Comparison of ENCODE assay signal across 37 mouse cellular contexts in genomic region chr6:55377461-55377860, GRCm38 (mm10). TPM values are rescaled to one million over a fixed set of nuclear protein-coding genes. Genes with fewer than 3 reads are reported as not detected.
"Had no signal": no experiment of that assay in that cellular context is flagged by ENCODE, and none has a peak within 500 bp of the region (broad histone marks: within the 10 kb centered on the region; RNA-seq: fewer than 3 reads in every experiment).

No protein-coding gene starts in this region.

- H3K36me3 ChIP-seq: heart, embryonic 13.5 days; heart, embryonic 15.5 days; hindbrain, embryonic 10.5 days; hindbrain, embryonic 12.5 days; kidney, embryonic 15.5 days; limb, embryonic 10.5 days; limb, embryonic 12.5 days; liver, embryonic 13.5 days; liver, embryonic 15.5 days had no signal

- ATAC-seq: forebrain, postnatal 0 days; hindbrain, embryonic 16.5 days had no signal

- H3K4me1 ChIP-seq: heart, embryonic 13.5 days; heart, embryonic 15.5 days; kidney, embryonic 15.5 days had no signal

- H3K27me3 ChIP-seq: hindbrain, embryonic 12.5 days; kidney, embryonic 15.5 days; limb, embryonic 12.5 days; liver, embryonic 15.5 days had no signal

- DNase-seq: forebrain, postnatal 0 days; gastrocnemius, adult 2 months; gastrocnemius, postnatal 10 days; gastrocnemius, postnatal 25 days; heart, adult 18-20 months; heart, postnatal 4 days; kidney, adult 11 months; kidney, adult 2 months; kidney, adult 9 months; kidney, postnatal 14 days; kidney, postnatal 36 days; liver; liver, embryonic 13.5 days had no signal

- H3K27ac ChIP-seq: gastrocnemius, adult 2 months; heart, embryonic 13.5 days; heart, embryonic 15.5 days; hindbrain, embryonic 10.5 days; hindbrain, embryonic 12.5 days; hindbrain, embryonic 14.5 days; kidney, embryonic 15.5 days; kidney, postnatal 0 days; left cerebral cortex, adult 2 months; limb, embryonic 10.5 days; limb, embryonic 12.5 days; liver, embryonic 13.5 days; liver, embryonic 15.5 days had no signal

- H3K4me2 ChIP-seq: heart, embryonic 11.5 days; heart, embryonic 13.5 days; heart, embryonic 15.5 days; hindbrain, embryonic 12.5 days; hindbrain, embryonic 14.5 days; kidney, embryonic 15.5 days; limb, embryonic 12.5 days; liver, embryonic 13.5 days; liver, embryonic 15.5 days had no signal

- H3K9me3 ChIP-seq: heart, embryonic 13.5 days; heart, embryonic 15.5 days; hindbrain, embryonic 10.5 days; hindbrain, embryonic 12.5 days; kidney, embryonic 15.5 days; limb, embryonic 10.5 days; limb, embryonic 12.5 days; liver, embryonic 13.5 days; liver, embryonic 15.5 days had no signal

- H3K4me3 ChIP-seq: gastrocnemius, adult 2 months; heart, embryonic 13.5 days; heart, embryonic 15.5 days; hindbrain, embryonic 10.5 days; hindbrain, embryonic 12.5 days; kidney, embryonic 15.5 days; left cerebral cortex, adult 2 months; limb, embryonic 10.5 days; limb, embryonic 12.5 days; liver, embryonic 13.5 days; liver, embryonic 15.5 days had no signal

- H3K9ac ChIP-seq: forebrain, postnatal 0 days; heart, embryonic 13.5 days; heart, embryonic 15.5 days; hindbrain, embryonic 12.5 days; hindbrain, embryonic 14.5 days; kidney, embryonic 15.5 days; limb, embryonic 12.5 days; liver, embryonic 13.5 days; liver, embryonic 15.5 days had no signal

RNA-seq across cellular contexts. Expression of gene Ghrhr, which starts 1.4 kb away (rescaled TPM):
- total RNA-seq: forebrain, postnatal 0 days; gastrocnemius, adult 2 months; gastrocnemius, postnatal 10 days; gastrocnemius, postnatal 25 days; gastrocnemius, postnatal 4 days; granulocyte monocyte progenitor cell, adult 5-6 weeks; heart, adult 18-20 months; heart, adult 8-10 months; heart, postnatal 25 days; heart, postnatal 4 days; layer of hippocampus, adult 18-20 months; layer of hippocampus, postnatal 10 days; layer of hippocampus, postnatal 25 days; left cerebral cortex, adult 2 months; left cerebral cortex, postnatal 14 days; left cerebral cortex, postnatal 36 days had no signal
- polyA plus RNA-seq: forebrain, postnatal 0 days; heart, embryonic 11.5 days; heart, embryonic 13.5 days; heart, embryonic 15.5 days; heart, postnatal 0 days; hindbrain, embryonic 10.5 days; hindbrain, embryonic 12.5 days; hindbrain, embryonic 14.5 days; hindbrain, embryonic 16.5 days; limb, embryonic 10.5 days; limb, embryonic 12.5 days; limb, embryonic 14.5 days had no signal
